Mouse (Mus musculus) embryonic facial prominence, embryonic 11.5 days (tissue): ENCODE results near the gene Igsf3. TPM values are rescaled to one million over a fixed set of nuclear protein-coding genes. Genes with fewer than 3 reads are reported as not detected.
"Not testable (repeated sequence)": the region's sequence is repeated elsewhere in the genome, so short reads cannot be mapped to it uniquely, and the experiment has no call there.

Source experiments
- ATAC-seq: fragments of 200-750 bp; cut with Nextera tagmentation; replicated peaks from 2 replicates; pipeline ENCODE4 v1.8.0; 2017; ENCODE audit warnings: low read depth; ENCODE audit not compliant: insufficient number of reproducible peaks, low FRiP score, low TSS enrichment
- DNase-seq: peaks from one replicate; pipeline ENCODE4 v3.0.0-alpha.2; 2015; ENCODE audit warnings: low spot score
- H3K27ac ChIP-seq: fragments of 300-500 bp; sonication (generic); replicated peaks from 2 replicates; pipeline ENCODE4 v1.5.1; 2014; ENCODE audit warnings: mild to moderate bottlenecking, low read depth, low read length, control low read depth
- H3K27me3 ChIP-seq: fragments of 300-500 bp; sonication (generic); 2 replicates; pipeline ENCODE4 v1.6.1; 2014; ENCODE audit warnings: mild to moderate bottlenecking, low read length, moderate library complexity, mixed read lengths; ENCODE audit not compliant: control insufficient read depth, insufficient read depth
- H3K36me3 ChIP-seq: fragments of 300-500 bp; sonication (generic); replicated peaks from 2 replicates; pipeline ENCODE4 v1.6.1; 2014; ENCODE audit warnings: low read depth, mild to moderate bottlenecking, low read length, moderate library complexity, mixed read lengths; ENCODE audit not compliant: control insufficient read depth, insufficient read depth
- H3K4me1 ChIP-seq: fragments of 300-500 bp; sonication (generic); 2 replicates; pipeline ENCODE4 v1.6.1; 2014; ENCODE audit warnings: low read length, mixed read lengths; ENCODE audit not compliant: control insufficient read depth, insufficient read depth
- H3K4me2 ChIP-seq: fragments of 300-500 bp; sonication (generic); 2 replicates; pipeline ENCODE4 v1.6.1; 2014; ENCODE audit warnings: low read depth, mild to moderate bottlenecking, control low read depth, low read length, moderate library complexity
- H3K4me3 ChIP-seq: fragments of 300-500 bp; sonication (generic); 2 replicates; pipeline ENCODE4 v1.5.1; 2014; ENCODE audit warnings: low read depth, low read length, control low read depth
- H3K9ac ChIP-seq: fragments of 300-500 bp; sonication (generic); replicated peaks from 2 replicates; pipeline ENCODE4 v1.6.1; 2014; ENCODE audit warnings: mild to moderate bottlenecking, control low read depth, low read length
- H3K9me3 ChIP-seq: fragments of 300-500 bp; sonication (generic); replicated peaks from 2 replicates; pipeline ENCODE4 v1.6.1; 2016; ENCODE audit warnings: mild to moderate bottlenecking, low read length, inconsistent platforms, mixed read lengths; ENCODE audit not compliant: control insufficient read depth
- WGBS: fragments of 180-500 bp; shearing (Covaris S2); extraction: QIAGEN DNeasy Blood & Tissue Kit; methylation state at CpG from one replicate; pipeline ENCODE4 v1.1.7; 2014; 5-methylcytosine and 5-hydroxymethylcytosine counted together
- polyA plus RNA-seq: library from polyadenylated mRNA; unstranded; fragments of >200 nt; fragmentation: Nextera tagmentation; extraction: Ambion mirVana; gene quantifications from 2 replicates; pipeline ENCODE4 v1.2.1, GENCODE M21; 2014

The Igsf3 gene
- polyA plus RNA-seq, 1 experiment from 2014 or later = 40.6 TPM

DNA sequence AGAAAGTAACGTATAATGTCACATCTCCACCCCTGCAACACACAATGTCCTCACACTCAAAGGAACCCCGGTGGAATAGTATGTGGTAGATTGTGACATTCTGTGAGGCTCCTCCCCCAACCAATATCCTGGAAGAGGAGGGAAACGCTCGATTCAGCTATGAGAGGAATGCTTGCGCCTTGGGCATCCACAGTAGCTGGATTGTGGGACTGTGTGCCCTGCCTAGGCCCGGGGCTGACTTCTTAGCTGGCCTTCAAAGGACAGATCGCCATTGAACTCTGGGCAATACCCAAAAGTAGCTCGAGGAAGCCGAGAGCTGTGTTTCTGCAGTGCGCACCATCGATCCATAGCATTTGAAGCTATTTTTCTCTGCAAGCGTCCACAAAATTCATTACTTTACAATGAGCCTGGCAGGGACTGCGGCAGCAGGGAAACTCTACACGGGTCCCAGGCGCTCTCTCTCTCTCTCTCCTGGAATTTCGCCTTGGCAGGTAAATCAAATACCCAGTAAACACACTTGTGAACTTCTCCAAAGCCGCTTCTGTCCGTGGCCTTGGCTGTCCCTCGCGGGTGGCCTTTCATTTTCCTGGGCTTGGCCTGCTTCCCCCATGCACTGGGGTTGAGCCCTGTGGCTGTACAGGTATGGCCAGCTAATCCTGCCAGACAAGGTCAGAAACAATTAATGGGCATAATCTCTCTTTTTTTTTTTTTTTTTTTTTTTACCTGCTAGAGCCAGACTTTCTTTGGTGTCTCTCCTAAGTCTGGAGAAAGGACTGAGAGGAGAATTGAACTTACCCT is 32.3 kb downstream of the Igsf3 start:
- peaks cover 22% of the 10 kb centered on the region for H3K4me1 ChIP-seq
- H3K9me3 ChIP-seq = no peaks in the 10 kb centered on the region
- H3K4me3 ChIP-seq = no peak overlapping the region
- peak overlapping the region; percentile 33; the same call in 1 of the 2 replicates for H3K9ac ChIP-seq
- H3K27ac ChIP-seq = peak overlapping the region; percentile 52
- ATAC-seq (no peak), DNase-seq (peak; percentile 59)
- H3K27me3 ChIP-seq = no peaks in the 10 kb centered on the region
- no peak overlapping the region for H3K4me2 ChIP-seq
- H3K36me3 ChIP-seq = no peaks in the 10 kb centered on the region
- WGBS = 30% methylated on average over 20 of the region's 20 CpGs

DNA sequence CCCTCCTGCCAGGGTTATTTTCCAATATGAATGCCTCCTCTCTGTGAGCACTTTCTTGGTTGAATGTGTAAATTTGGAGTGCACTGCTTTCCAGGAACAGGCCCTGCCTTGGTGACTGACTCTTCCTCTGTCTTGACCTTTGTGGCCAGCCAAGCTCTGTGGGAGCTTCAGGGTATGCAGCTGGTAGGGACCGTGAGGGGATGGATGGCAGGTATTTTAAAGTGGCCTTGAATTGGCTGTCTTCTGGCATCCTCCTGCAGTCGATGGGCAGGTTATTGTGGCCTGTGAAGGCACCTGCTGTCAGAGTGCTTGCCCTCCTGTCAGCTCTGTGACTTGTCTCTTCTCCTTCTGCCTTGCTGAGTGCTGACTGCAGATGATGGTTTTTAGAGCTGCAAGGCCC is 33.3 kb downstream of the Igsf3 start:
- no peak for ATAC-seq
- H3K4me2 ChIP-seq = no peak overlapping the region
- no peak overlapping the region for H3K9ac ChIP-seq
- no peaks in the 10 kb centered on the region for H3K27me3 ChIP-seq
- no peak for DNase-seq
- peaks cover 18% of the 10 kb centered on the region for H3K4me1 ChIP-seq
- H3K4me3 ChIP-seq = no peak overlapping the region
- no peaks in the 10 kb centered on the region for H3K36me3 ChIP-seq
- H3K27ac ChIP-seq = no peak overlapping the region
- 25% methylated on average over 2 of the region's 2 CpGs for WGBS
- H3K9me3 ChIP-seq = no peaks in the 10 kb centered on the region

DNA sequence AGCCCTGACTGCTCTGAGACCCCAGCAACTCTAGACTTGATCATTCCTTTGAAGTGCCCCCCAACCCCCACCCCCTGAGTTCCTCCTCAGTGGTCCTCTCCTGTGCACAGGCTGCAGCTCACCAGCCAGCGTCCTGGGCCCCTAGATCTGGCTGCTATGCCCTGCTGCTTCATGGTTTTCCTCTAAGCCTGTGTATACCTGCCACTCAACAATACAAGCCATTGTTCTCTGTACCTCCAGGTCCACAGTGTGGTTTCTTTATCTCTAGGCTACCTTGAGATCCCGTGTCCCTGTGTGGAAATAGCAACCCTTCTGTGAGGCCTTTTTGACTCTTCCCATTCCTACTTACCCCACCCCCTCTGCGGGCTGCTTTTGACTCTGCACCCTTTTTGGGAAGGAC is 33.9 kb downstream of the Igsf3 start:
- Histone ChIP-seq H3K4me3 (no peak overlapping the region), H3K4me1 (peaks cover 18% of the 10 kb centered on the region), H3K36me3 (no peaks in the 10 kb centered on the region), H3K9me3 (no peaks in the 10 kb centered on the region), H3K4me2 (no peak overlapping the region), H3K27ac (no peak overlapping the region), H3K27me3 (no peaks in the 10 kb centered on the region), H3K9ac (no peak overlapping the region)
- no peak for ATAC-seq
- 32% methylated on average over 3 of the region's 3 CpGs for WGBS
- no peak for DNase-seq

DNA sequence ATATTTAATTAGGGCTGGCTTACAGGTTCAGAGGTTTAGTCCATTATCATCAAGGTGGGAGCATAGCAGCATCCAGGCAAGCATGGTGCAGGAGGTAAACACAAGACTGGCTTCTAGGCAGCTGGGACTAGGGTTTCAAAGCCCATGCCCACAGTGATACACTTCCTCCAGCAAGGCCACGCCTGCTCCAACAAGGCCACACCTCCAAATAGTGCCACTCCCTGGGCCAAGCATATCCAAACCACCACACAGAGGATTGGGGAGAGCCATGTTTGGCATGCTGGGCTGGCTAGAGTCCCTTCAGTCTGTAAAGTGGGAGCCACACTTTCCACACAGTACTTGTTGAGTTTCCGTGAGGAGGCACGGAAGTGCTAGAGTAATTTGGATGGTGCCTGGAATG is 34.7 kb downstream of the Igsf3 start:
- Histone ChIP-seq H3K36me3 (no peaks in the 10 kb centered on the region), H3K27ac (no peak overlapping the region), H3K9me3 (no peaks in the 10 kb centered on the region), H3K27me3 (no peaks in the 10 kb centered on the region), H3K4me2 (no peak overlapping the region), H3K4me1 (peaks cover 20% of the 10 kb centered on the region), H3K9ac (no peak overlapping the region), H3K4me3 (no peak overlapping the region)
- WGBS = 76% methylated on average over 3 of the region's 3 CpGs
- ATAC-seq (no peak), DNase-seq (no peak)

DNA sequence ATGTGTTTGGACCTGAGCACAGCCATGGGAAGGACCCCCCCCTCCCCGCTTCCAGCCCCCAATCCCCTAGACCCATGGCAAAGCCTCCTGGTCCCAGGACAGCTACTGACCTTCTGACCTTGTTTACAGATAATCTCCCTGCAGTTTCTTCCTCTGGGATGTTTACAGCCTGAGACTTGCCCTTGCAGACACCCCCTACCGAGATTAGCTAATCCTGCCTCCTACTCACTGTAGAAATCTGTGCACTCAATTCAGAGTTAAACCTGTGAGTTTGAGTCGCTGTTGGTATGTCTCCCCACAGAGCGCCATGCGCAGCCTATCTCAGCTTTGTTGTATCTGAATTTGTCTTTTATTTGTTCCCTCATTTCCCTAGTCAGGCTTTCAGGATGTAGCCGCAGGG is 35.2 kb downstream of the Igsf3 start:
- Histone ChIP-seq H3K9me3 (no peaks in the 10 kb centered on the region), H3K4me2 (no peak overlapping the region), H3K4me3 (no peak overlapping the region), H3K27me3 (no peaks in the 10 kb centered on the region), H3K9ac (no peak overlapping the region), H3K4me1 (peaks cover 20% of the 10 kb centered on the region), H3K27ac (no peak overlapping the region), H3K36me3 (no peaks in the 10 kb centered on the region)
- DNase-seq = no peak
- no peak for ATAC-seq
- WGBS = 76% methylated on average over 6 of the region's 6 CpGs

DNA sequence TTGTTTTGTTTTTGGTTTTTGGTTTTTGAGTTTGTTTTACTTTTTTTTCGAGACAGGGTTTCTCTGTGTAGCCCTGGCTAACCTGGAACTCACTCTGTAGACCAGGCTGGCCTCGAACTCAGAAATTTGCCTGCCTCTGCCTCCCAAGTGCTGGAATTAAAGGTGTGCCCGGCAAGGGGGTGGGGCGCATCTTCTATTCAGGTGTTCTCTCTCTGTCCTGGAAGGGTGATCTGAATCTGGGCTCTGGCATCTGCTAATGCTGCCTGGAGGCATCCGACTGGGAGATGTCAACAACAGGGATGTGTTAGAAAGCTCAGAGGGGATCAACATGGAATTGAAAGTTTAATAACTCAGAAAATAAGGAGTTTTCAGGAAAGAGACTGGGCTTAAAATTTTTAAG is 36.1 kb downstream of the Igsf3 start:
- not testable (repeated sequence) for H3K27ac ChIP-seq, DNase-seq, H3K9ac ChIP-seq, H3K4me3 ChIP-seq, H3K9me3 ChIP-seq, H3K4me2 ChIP-seq, H3K36me3 ChIP-seq, H3K27me3 ChIP-seq, ATAC-seq
- 93% methylated on average over 5 of the region's 5 CpGs for WGBS
- H3K4me1 ChIP-seq = peaks cover 17% of the 10 kb centered on the region

DNA sequence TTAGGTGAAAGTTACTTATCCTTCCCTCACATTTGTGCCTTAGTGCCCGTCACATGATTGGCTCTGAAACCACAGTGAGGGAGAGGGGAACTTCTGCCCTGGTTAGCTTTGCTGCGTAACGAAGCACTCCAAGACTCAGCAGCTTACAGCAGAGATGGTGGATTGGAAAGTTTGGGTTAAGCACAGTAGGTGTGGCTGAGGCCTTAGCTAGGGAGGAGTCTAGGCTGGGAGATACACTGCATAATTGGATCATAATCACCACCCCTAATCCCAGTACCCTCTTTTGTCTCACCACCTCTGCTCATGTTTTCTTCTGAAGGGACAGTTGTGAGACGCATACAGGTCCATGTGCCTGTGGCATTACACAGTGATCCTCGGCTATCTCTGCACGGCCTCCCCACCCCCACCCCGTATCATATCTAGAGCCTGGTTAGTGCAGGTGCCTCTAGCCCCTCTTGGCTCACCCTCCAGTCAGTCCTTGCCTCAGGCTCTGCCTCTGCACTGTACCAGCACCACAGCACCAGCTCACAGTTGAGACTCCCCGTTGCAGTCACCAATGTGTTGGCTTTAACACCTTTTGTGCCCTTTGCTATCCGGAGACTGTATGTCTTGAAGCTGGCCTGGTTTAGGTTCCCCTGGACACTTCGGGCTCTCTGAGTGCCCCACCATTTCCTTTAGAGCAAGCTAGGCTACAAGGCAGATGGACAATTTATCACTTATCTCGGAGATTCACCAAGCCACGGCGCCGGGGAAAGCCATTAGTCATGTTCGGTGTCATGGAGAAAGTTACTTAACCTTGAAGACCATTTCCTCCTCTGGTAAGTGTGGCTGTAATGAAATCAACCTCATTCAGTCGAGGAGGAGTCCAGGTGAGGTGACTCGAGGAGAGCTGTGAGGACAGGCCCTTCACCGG is 42.1 kb downstream of the Igsf3 start:
- ATAC-seq (no peak), DNase-seq (no peak)
- H3K9me3 ChIP-seq = no peaks in the 10 kb centered on the region
- no peak overlapping the region for H3K4me3 ChIP-seq
- no peak overlapping the region for H3K27ac ChIP-seq
- 84% methylated on average over 18 of the region's 18 CpGs for WGBS
- no peak overlapping the region for H3K9ac ChIP-seq
- no peak overlapping the region for H3K4me2 ChIP-seq
- no peaks in the 10 kb centered on the region for H3K36me3 ChIP-seq
- H3K27me3 ChIP-seq = no peaks in the 10 kb centered on the region
- 0 out of 2 replicates have a peak, but pooled peaks cover 2% of the 10 kb centered on the region for H3K4me1 ChIP-seq

DNA sequence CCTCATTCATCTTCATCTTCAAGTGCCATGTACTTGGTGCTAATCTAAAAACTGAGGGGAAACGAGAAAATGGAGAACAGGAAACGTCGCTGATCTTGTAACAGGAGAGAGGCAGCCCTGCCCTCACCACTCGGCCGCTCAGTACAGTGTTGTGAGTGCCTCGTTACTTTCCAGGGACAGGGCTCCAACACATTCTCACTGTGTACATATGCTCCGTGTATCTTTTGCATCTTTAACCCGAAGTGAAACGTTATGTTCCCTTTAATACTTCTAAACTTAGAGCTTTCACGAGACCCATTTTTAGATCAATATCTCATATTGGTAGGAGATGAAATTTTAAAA is 42.7 kb downstream of the Igsf3 start:
- no peak overlapping the region for H3K9ac ChIP-seq
- 0 out of 2 replicates have a peak, but pooled peaks cover 2% of the 10 kb centered on the region for H3K4me1 ChIP-seq
- no peaks in the 10 kb centered on the region for H3K36me3 ChIP-seq
- no peak for DNase-seq
- ATAC-seq = no peak
- H3K9me3 ChIP-seq = no peaks in the 10 kb centered on the region
- WGBS = 75% methylated on average over 10 of the region's 10 CpGs
- H3K4me3 ChIP-seq = no peak overlapping the region
- H3K4me2 ChIP-seq = no peak overlapping the region
- H3K27ac ChIP-seq = no peak overlapping the region
- no peaks in the 10 kb centered on the region for H3K27me3 ChIP-seq
